Mouse (Mus musculus): ENCODE measurements around the gene Ccdc158. TPM values are rescaled to one million over a fixed set of nuclear protein-coding genes. Genes with fewer than 3 reads are reported as not detected.
A peak's percentile ranks its signal among the peaks of the same experiment; 100 is the strongest.

Gene Ccdc158
- polyA plus RNA-seq, 1 experiment from 2014 or later = 0.72 TPM

GRCm38 (mm10) chr5:92656256-92656655, 18.8 kb downstream of the Ccdc158 start:
- no peak overlapping the region for H3K9ac ChIP-seq (replicated peaks; ENCODE audit: low read length)
- no peaks in the 10 kb centered on the region for H3K9me3 ChIP-seq (replicated peaks; ENCODE audit: control insufficient read depth, low read length)
- H3K36me3 ChIP-seq (replicated peaks; ENCODE audit: control insufficient read depth, insufficient read depth, low read depth, low read length) = no peaks in the 10 kb centered on the region
- H3K4me2 ChIP-seq (ENCODE audit: low read depth, low read length) = no peak overlapping the region
- no peak overlapping the region for H3K27ac ChIP-seq (replicated peaks; ENCODE audit: low read depth, low read length)
- peak; percentile 79 for DNase-seq (ENCODE audit: low spot score)
- no peak overlapping the region for H3K4me3 ChIP-seq (ENCODE audit: low read depth, low read length)
- H3K4me1 ChIP-seq (ENCODE audit: control insufficient read depth, insufficient read depth, low read length) = no peaks in the 10 kb centered on the region
- no peaks in the 10 kb centered on the region for H3K27me3 ChIP-seq (ENCODE audit: control insufficient read depth, insufficient read depth, low read length)
- ATAC-seq (replicated peaks; ENCODE audit: insufficient number of reproducible peaks, low FRiP score, low TSS enrichment, low read depth) = 0 out of 2 replicates have a peak, but pooled peaks have one; percentile 34
- WGBS = 9% methylated on average over 1 of the region's 1 CpGs

- DNase-seq (ENCODE audit: low spot score) = no peak
- no peaks in the 10 kb centered on the region for H3K36me3 ChIP-seq (replicated peaks; ENCODE audit: control insufficient read depth, insufficient read depth, low read depth, low read length)
- 90% methylated on average over 3 of the region's 3 CpGs for WGBS
- no peak for ATAC-seq (replicated peaks; ENCODE audit: insufficient number of reproducible peaks, low FRiP score, low TSS enrichment, low read depth)
- H3K27me3 ChIP-seq (ENCODE audit: control insufficient read depth, insufficient read depth, low read length) = no peaks in the 10 kb centered on the region
- H3K4me2 ChIP-seq (ENCODE audit: low read depth, low read length) = no peak overlapping the region
- no peak overlapping the region for H3K9ac ChIP-seq (replicated peaks; ENCODE audit: low read length)
- H3K9me3 ChIP-seq (replicated peaks; ENCODE audit: control insufficient read depth, low read length) = no peaks in the 10 kb centered on the region
- no peak overlapping the region for H3K27ac ChIP-seq (replicated peaks; ENCODE audit: low read depth, low read length)
- H3K4me1 ChIP-seq (ENCODE audit: control insufficient read depth, insufficient read depth, low read length) = no peaks in the 10 kb centered on the region
- no peak overlapping the region for H3K4me3 ChIP-seq (ENCODE audit: low read depth, low read length)
Measured at GRCm38 (mm10) chr5:92640861-92641260, 34.2 kb downstream of the Ccdc158 start.

- H3K27me3 ChIP-seq (ENCODE audit: control insufficient read depth, insufficient read depth, low read length) = no peaks in the 10 kb centered on the region
- no peak overlapping the region for H3K27ac ChIP-seq (replicated peaks; ENCODE audit: low read depth, low read length)
- no peaks in the 10 kb centered on the region for H3K36me3 ChIP-seq (replicated peaks; ENCODE audit: control insufficient read depth, insufficient read depth, low read depth, low read length)
- H3K9me3 ChIP-seq (replicated peaks; ENCODE audit: control insufficient read depth, low read length) = no peaks in the 10 kb centered on the region
- H3K4me3 ChIP-seq (ENCODE audit: low read depth, low read length) = no peak overlapping the region
- no peak for DNase-seq (ENCODE audit: low spot score)
- no peak overlapping the region for H3K4me2 ChIP-seq (ENCODE audit: low read depth, low read length)
- no peaks in the 10 kb centered on the region for H3K4me1 ChIP-seq (ENCODE audit: control insufficient read depth, insufficient read depth, low read length)
- no peak overlapping the region for H3K9ac ChIP-seq (replicated peaks; ENCODE audit: low read length)
- ATAC-seq (replicated peaks; ENCODE audit: insufficient number of reproducible peaks, low FRiP score, low TSS enrichment, low read depth) = no peak
- WGBS = 83% methylated on average over 5 of the region's 5 CpGs
Measured at GRCm38 (mm10) chr5:92635891-92636290, 39.2 kb downstream of the Ccdc158 start.

- H3K36me3 ChIP-seq (replicated peaks; ENCODE audit: control insufficient read depth, insufficient read depth, low read depth, low read length) = no peaks in the 10 kb centered on the region
- H3K4me3 ChIP-seq (ENCODE audit: low read depth, low read length) = no peak overlapping the region
- H3K4me2 ChIP-seq (ENCODE audit: low read depth, low read length) = no peak overlapping the region
- no peak for ATAC-seq (replicated peaks; ENCODE audit: insufficient number of reproducible peaks, low FRiP score, low TSS enrichment, low read depth)
- DNase-seq (ENCODE audit: low spot score) = no peak
- no peaks in the 10 kb centered on the region for H3K4me1 ChIP-seq (ENCODE audit: control insufficient read depth, insufficient read depth, low read length)
- no peaks in the 10 kb centered on the region for H3K9me3 ChIP-seq (replicated peaks; ENCODE audit: control insufficient read depth, low read length)
- H3K27me3 ChIP-seq (ENCODE audit: control insufficient read depth, insufficient read depth, low read length) = no peaks in the 10 kb centered on the region
- no peak overlapping the region for H3K9ac ChIP-seq (replicated peaks; ENCODE audit: low read length)
- 72% methylated on average over 3 of the region's 3 CpGs for WGBS
- H3K27ac ChIP-seq (replicated peaks; ENCODE audit: low read depth, low read length) = no peak overlapping the region
Measured at GRCm38 (mm10) chr5:92634916-92635315, 40.2 kb downstream of the Ccdc158 start.

GRCm38 (mm10) chr5:92633526-92633925, 41.5 kb downstream of the Ccdc158 start:
- WGBS = 68% methylated on average over 4 of the region's 4 CpGs
- no peaks in the 10 kb centered on the region for H3K36me3 ChIP-seq (replicated peaks; ENCODE audit: control insufficient read depth, insufficient read depth, low read depth, low read length)
- no peak overlapping the region for H3K9ac ChIP-seq (replicated peaks; ENCODE audit: low read length)
- peak; percentile 11 for DNase-seq (ENCODE audit: low spot score)
- H3K27ac ChIP-seq (replicated peaks; ENCODE audit: low read depth, low read length) = no peak overlapping the region
- H3K27me3 ChIP-seq (ENCODE audit: control insufficient read depth, insufficient read depth, low read length) = no peaks in the 10 kb centered on the region
- no peak for ATAC-seq (replicated peaks; ENCODE audit: insufficient number of reproducible peaks, low FRiP score, low TSS enrichment, low read depth)
- no peak overlapping the region for H3K4me2 ChIP-seq (ENCODE audit: low read depth, low read length)
- H3K4me3 ChIP-seq (ENCODE audit: low read depth, low read length) = no peak overlapping the region
- H3K4me1 ChIP-seq (ENCODE audit: control insufficient read depth, insufficient read depth, low read length) = no peaks in the 10 kb centered on the region
- no peaks in the 10 kb centered on the region for H3K9me3 ChIP-seq (replicated peaks; ENCODE audit: control insufficient read depth, low read length)

GRCm38 (mm10) chr5:92627896-92628295, 47.2 kb downstream of the Ccdc158 start:
- Histone ChIP-seq H3K27ac (replicated peaks; ENCODE audit: low read depth, low read length) (no peak overlapping the region), H3K27me3 (ENCODE audit: control insufficient read depth, insufficient read depth, low read length) (no peaks in the 10 kb centered on the region), H3K9ac (replicated peaks; ENCODE audit: low read length) (no peak overlapping the region), H3K4me3 (ENCODE audit: low read depth, low read length) (no peak overlapping the region), H3K4me2 (ENCODE audit: low read depth, low read length) (no peak overlapping the region), H3K4me1 (ENCODE audit: control insufficient read depth, insufficient read depth, low read length) (no peaks in the 10 kb centered on the region), H3K36me3 (replicated peaks; ENCODE audit: control insufficient read depth, insufficient read depth, low read depth, low read length) (no peaks in the 10 kb centered on the region), H3K9me3 (replicated peaks; ENCODE audit: control insufficient read depth, low read length) (no peaks in the 10 kb centered on the region)
- WGBS = 84% methylated on average over 7 of the region's 7 CpGs
- DNase-seq (ENCODE audit: low spot score) (no peak), ATAC-seq (replicated peaks; ENCODE audit: insufficient number of reproducible peaks, low FRiP score, low TSS enrichment, low read depth) (no peak)

- H3K27me3 ChIP-seq (ENCODE audit: control insufficient read depth, insufficient read depth, low read length) = no peaks in the 10 kb centered on the region
- H3K36me3 ChIP-seq (replicated peaks; ENCODE audit: control insufficient read depth, insufficient read depth, low read depth, low read length) = no peaks in the 10 kb centered on the region
- no peak overlapping the region for H3K27ac ChIP-seq (replicated peaks; ENCODE audit: low read depth, low read length)
- no peak overlapping the region for H3K4me3 ChIP-seq (ENCODE audit: low read depth, low read length)
- no peak overlapping the region for H3K9ac ChIP-seq (replicated peaks; ENCODE audit: low read length)
- 74% methylated on average over 5 of the region's 5 CpGs for WGBS
- no peaks in the 10 kb centered on the region for H3K9me3 ChIP-seq (replicated peaks; ENCODE audit: control insufficient read depth, low read length)
- ATAC-seq (replicated peaks; ENCODE audit: insufficient number of reproducible peaks, low FRiP score, low TSS enrichment, low read depth) = no peak
- no peaks in the 10 kb centered on the region for H3K4me1 ChIP-seq (ENCODE audit: control insufficient read depth, insufficient read depth, low read length)
- H3K4me2 ChIP-seq (ENCODE audit: low read depth, low read length) = no peak overlapping the region
- DNase-seq (ENCODE audit: low spot score) = no peak
Measured at GRCm38 (mm10) chr5:92621883-92622282, 53.2 kb downstream of the Ccdc158 start.

GRCm38 (mm10) chr5:92612756-92613155, 62.3 kb downstream of the Ccdc158 start:
- Histone ChIP-seq H3K4me3 (ENCODE audit: low read depth, low read length) (no peak overlapping the region), H3K4me2 (ENCODE audit: low read depth, low read length) (no peak overlapping the region), H3K9ac (replicated peaks; ENCODE audit: low read length) (no peak overlapping the region), H3K9me3 (replicated peaks; ENCODE audit: control insufficient read depth, low read length) (no peaks in the 10 kb centered on the region), H3K27me3 (ENCODE audit: control insufficient read depth, insufficient read depth, low read length) (no peaks in the 10 kb centered on the region), H3K27ac (replicated peaks; ENCODE audit: low read depth, low read length) (no peak overlapping the region), H3K4me1 (ENCODE audit: control insufficient read depth, insufficient read depth, low read length) (no peaks in the 10 kb centered on the region), H3K36me3 (replicated peaks; ENCODE audit: control insufficient read depth, insufficient read depth, low read depth, low read length) (no peaks in the 10 kb centered on the region)
- ATAC-seq (replicated peaks; ENCODE audit: insufficient number of reproducible peaks, low FRiP score, low TSS enrichment, low read depth) (no peak), DNase-seq (ENCODE audit: low spot score) (no peak)
- WGBS = 86% methylated on average over 4 of the region's 4 CpGs

All from embryonic facial prominence, embryonic 11.5 days (tissue).